Mouse (Mus musculus) limb, embryonic 14.5 days (tissue): ENCODE measurements around the gene Atl3. TPM values are rescaled to one million over a fixed set of nuclear protein-coding genes. Genes with fewer than 3 reads are reported as not detected.

Experiments
- ATAC-seq: fragments of 200-750 bp; cut with Nextera tagmentation; 2 replicates; pipeline ENCODE4 v1.8.0; 2017; ENCODE audit warnings: low read depth, moderate number of reproducible peaks, moderate TSS enrichment; ENCODE audit not compliant: low FRiP score
- DNase-seq: peaks from one replicate; pipeline ENCODE4 v3.0.0-alpha.2; 2015; ENCODE audit warnings: low spot score
- H3K27ac ChIP-seq: fragments of 300-500 bp; sonication (generic); replicated peaks from 2 replicates; pipeline ENCODE4 v1.5.1; 2014; ENCODE audit warnings: low read depth, mild to moderate bottlenecking, low read length, moderate library complexity, mixed read lengths
- H3K27me3 ChIP-seq: fragments of 300-500 bp; sonication (generic); 2 replicates; pipeline ENCODE4 v1.6.1; 2014; ENCODE audit warnings: low read length, mixed read lengths; ENCODE audit not compliant: control insufficient read depth, insufficient read depth
- H3K36me3 ChIP-seq: fragments of 300-500 bp; sonication (generic); 2 replicates; pipeline ENCODE4 v1.6.1; 2014; ENCODE audit warnings: mild to moderate bottlenecking, low read length, moderate library complexity, mixed read lengths; ENCODE audit not compliant: control insufficient read depth, insufficient read depth
- H3K4me1 ChIP-seq: fragments of 300-500 bp; sonication (generic); 2 replicates; pipeline ENCODE4 v1.6.1; 2014; ENCODE audit warnings: antibody characterized with exemption, low read length, mixed read lengths; ENCODE audit not compliant: control insufficient read depth, insufficient read depth
- H3K4me2 ChIP-seq: fragments of 300-500 bp; sonication (generic); replicated peaks from 2 replicates; pipeline ENCODE4 v1.6.1; 2014; ENCODE audit warnings: low read depth, mild to moderate bottlenecking, low read length, moderate library complexity; ENCODE audit not compliant: severe bottlenecking
- H3K4me3 ChIP-seq: fragments of 300-500 bp; sonication (generic); replicated peaks from 2 replicates; pipeline ENCODE4 v1.5.1; 2014; ENCODE audit warnings: low read length
- H3K9ac ChIP-seq: fragments of 300-500 bp; sonication (generic); 2 replicates; pipeline ENCODE4 v1.6.1; 2014; ENCODE audit warnings: mild to moderate bottlenecking, low read depth, low read length, moderate library complexity; ENCODE audit not compliant: severe bottlenecking
- H3K9me3 ChIP-seq: fragments of 300-500 bp; sonication (generic); 2 replicates; pipeline ENCODE4 v1.6.1; 2016; ENCODE audit warnings: low read length; ENCODE audit not compliant: control insufficient read depth
- POLR2A ChIP-seq: fragments of 200-500 bp; IDR thresholded peaks from 2 replicates; pipeline ENCODE4 v1.8.0; 2012; ENCODE audit warnings: inconsistent platforms, mild to moderate bottlenecking, moderate library complexity, borderline replicate concordance; ENCODE audit not compliant: insufficient read depth, insufficient read length; ENCODE audit errors: extremely low read depth
- WGBS: fragments of 180-500 bp; shearing (Covaris S2); extraction: QIAGEN DNeasy Blood & Tissue Kit; methylation state at CpG from one replicate; pipeline ENCODE4 v1.1.7; 2014; 5-methylcytosine and 5-hydroxymethylcytosine counted together
- polyA plus RNA-seq, 2 experiments: library from polyadenylated mRNA; depleted of rRNA in 1 of 2; stranded (reverse) in 1 of 2; unstranded in 1 of 2; fragments of >200 nt; fragmentation: Nextera tagmentation in 1 of 2; extraction: Ambion mirVana in 1 of 2; gene quantifications; 2 replicates each; pipeline versions ENCODE4 v1.2.1 to v1.2.3; 2012 to 2014

The Atl3 gene
- polyA plus RNA-seq, 2 experiments, result 19.0 to 32.9 TPM

DNA sequence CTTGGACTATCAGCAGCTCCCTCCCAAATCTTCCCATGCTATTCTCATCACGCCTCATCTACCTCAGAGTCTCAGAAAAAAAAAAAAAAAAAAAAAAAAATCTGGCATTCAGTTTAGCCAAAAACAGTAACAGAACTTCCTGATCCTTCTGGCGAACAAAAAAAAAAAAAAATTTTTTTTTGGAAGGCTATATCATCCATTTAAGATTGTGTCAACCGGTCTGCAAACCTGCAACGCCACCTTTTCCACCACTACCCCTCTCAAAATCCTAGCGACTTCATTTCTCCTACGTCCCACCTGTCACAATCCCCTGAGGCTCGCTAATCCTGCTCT is 11.6 kb upstream of the Atl3 start:
- H3K9me3 ChIP-seq, result no peaks in the 10 kb centered on the region
- no peak for TF ChIP-seq POLR2A
- H3K4me1 ChIP-seq, result peaks cover 6% of the 10 kb centered on the region
- ATAC-seq (no peak), DNase-seq (peak; percentile 31)
- WGBS, result under 1% methylated on average over 7 of the region's 7 CpGs
- no peaks in the 10 kb centered on the region for H3K27me3 ChIP-seq
- peak overlapping the region; percentile 99 for H3K4me3 ChIP-seq
- peak overlapping the region; percentile 95 for H3K9ac ChIP-seq
- peak overlapping the region; percentile 74 for H3K4me2 ChIP-seq
- H3K27ac ChIP-seq, result peak overlapping the region; percentile 96
- no peaks in the 10 kb centered on the region for H3K36me3 ChIP-seq

DNA sequence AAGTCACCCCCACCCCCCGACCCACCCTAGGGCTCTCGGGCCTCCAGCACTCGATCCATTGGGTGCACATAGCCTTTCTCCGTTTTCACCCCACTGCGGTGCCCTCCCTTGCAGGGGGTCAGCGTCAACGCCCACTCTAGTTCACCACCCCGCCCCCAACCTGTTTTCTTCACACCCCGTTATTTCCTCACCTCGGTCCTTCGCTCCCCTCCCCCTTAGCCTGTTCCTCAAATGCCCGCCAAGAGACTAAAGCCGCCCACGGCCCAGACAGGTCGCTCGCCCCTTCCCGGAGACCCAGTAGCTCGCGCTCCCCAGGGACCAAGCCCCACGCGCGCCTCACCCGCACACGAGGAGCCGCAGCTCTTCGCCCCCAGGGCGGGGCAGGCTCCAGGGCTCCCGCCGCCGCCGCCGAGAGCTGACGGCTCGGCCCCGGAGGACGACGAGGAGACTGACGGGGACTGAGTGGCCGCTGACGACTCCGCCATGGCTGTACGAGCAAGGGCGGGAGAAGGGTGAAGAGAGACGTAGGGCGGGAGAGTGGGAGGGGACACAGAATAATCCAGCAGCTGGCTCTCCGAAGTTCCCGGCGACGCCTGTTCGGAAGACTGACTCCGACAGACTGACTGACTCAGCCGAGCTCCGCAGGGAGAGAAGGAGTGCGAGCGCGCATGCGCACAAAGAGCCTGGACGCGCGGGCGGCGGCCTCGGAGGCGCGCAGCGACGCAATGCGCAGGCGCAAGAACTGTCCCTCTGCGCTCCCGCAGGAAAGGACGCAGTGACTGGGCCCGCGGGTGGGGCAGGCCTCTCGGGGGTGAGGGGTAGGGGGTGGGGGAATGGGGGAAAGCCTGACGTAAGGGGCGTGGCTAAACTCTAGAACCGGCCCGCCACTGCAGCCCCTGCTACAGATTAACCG is 11.0 kb upstream of the Atl3 start, which contains the start of gene Rtn3:
Rtn3 (minus strand) TSS at position 683 of the 913 bp plus-strand sequence.
- Histone ChIP-seq H3K9me3 (no peaks in the 10 kb centered on the region), H3K27me3 (no peaks in the 10 kb centered on the region), H3K9ac (peak within 1 kb of the TSS; percentile 95), H3K36me3 (no peaks in the 10 kb centered on the region), H3K4me2 (peak within 1 kb of the TSS; percentile 74), H3K4me3 (peak within 1 kb of the TSS; percentile 99), H3K27ac (peak within 1 kb of the TSS; percentile 96), H3K4me1 (peaks cover 6% of the 10 kb centered on the region)
- DNase-seq (peak; percentile 97), ATAC-seq (peak; percentile 91)
- TF ChIP-seq POLR2A, result peak; percentile 91; the same call in 1 of the 2 replicates
- WGBS, result under 1% methylated on average over 80 of the region's 80 CpGs

DNA sequence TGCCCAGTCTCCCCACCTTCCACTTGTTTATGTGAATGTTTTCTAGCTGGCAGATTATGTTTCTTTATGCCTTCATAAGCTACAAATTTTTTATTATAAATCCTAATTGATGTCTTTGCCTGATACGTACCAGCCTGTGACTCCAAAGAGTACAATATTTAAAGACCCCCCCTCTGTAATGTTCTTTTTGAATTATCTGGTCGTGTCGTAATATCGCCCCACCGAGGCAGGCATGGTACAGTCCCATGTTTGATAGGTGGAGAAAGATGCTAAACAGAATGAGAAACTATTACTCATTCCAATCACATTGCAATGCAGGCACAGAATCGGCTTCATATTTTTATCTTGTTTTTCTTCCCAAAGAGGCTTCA is 10.3 kb upstream of the Atl3 start:
- H3K9ac ChIP-seq, result peak overlapping the region; percentile 95
- 2% methylated on average over 6 of the region's 6 CpGs for WGBS
- peak; percentile 53; the same call in 1 of the 2 replicates for ATAC-seq

DNA sequence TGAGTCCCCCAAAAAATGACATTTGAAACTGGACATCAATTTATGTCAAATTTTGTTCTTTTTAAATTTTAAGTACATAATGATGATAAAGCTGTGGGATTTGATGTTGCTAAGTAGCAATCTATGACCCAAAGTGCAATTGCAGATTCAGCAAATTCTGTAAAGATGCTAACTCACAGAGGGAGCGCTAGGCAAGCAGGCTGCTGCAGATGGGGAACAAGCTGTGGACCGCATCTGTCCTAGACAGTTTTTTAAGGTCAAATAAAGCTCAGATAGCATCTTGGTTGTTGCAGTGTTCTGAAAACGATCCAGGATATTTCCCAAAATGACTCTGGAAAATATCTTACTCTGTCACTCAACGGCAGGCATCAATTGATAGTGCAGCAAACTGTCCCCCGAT is 9.8 kb upstream of the Atl3 start:
- H3K27ac ChIP-seq, result no peak overlapping the region
- no peak overlapping the region for H3K4me3 ChIP-seq
- H3K9ac ChIP-seq, result no peak overlapping the region

More for the DNA sequence above, 10.3 kb upstream of the Atl3 start:
- DNase-seq, result peak; percentile 62
- Histone ChIP-seq H3K27ac (peak overlapping the region; percentile 96), H3K27me3 (no peaks in the 10 kb centered on the region), H3K9me3 (no peaks in the 10 kb centered on the region), H3K4me1 (peaks cover 6% of the 10 kb centered on the region), H3K36me3 (no peaks in the 10 kb centered on the region), H3K4me3 (peak overlapping the region; percentile 99), H3K4me2 (peak overlapping the region; percentile 74)
- no peak for TF ChIP-seq POLR2A

GRCm38 (mm10) chr19:7487680-7488079 is 6.2 kb upstream of the Atl3 start:
- no peaks in the 10 kb centered on the region for H3K27me3 ChIP-seq
- H3K4me1 ChIP-seq, result no peaks in the 10 kb centered on the region
- ATAC-seq (no peak), DNase-seq (no peak)
- no peak overlapping the region for H3K4me3 ChIP-seq
- H3K9ac ChIP-seq, result no peak overlapping the region
- no peaks in the 10 kb centered on the region for H3K36me3 ChIP-seq
- H3K9me3 ChIP-seq, result no peaks in the 10 kb centered on the region
- no peak for TF ChIP-seq POLR2A
- no peak overlapping the region for H3K27ac ChIP-seq
- H3K4me2 ChIP-seq, result no peak overlapping the region
- WGBS, result 85% methylated on average over 8 of the region's 8 CpGs

More for the DNA sequence above, 9.8 kb upstream of the Atl3 start:
- H3K27me3 ChIP-seq, result no peaks in the 10 kb centered on the region
- no peaks in the 10 kb centered on the region for H3K36me3 ChIP-seq
- TF ChIP-seq POLR2A, result no peak
- H3K9me3 ChIP-seq, result no peaks in the 10 kb centered on the region
- 56% methylated on average over 5 of the region's 5 CpGs for WGBS
- H3K4me1 ChIP-seq, result peaks cover 6% of the 10 kb centered on the region
- DNase-seq, result no peak
- no peak for ATAC-seq
- no peak overlapping the region; the same call in 1 of the 2 replicates for H3K4me2 ChIP-seq
